Mouse (Mus musculus) CH12.LX (cell line): ENCODE results near the gene Nrgn. TPM values are rescaled to one million over a fixed set of nuclear protein-coding genes. Genes with fewer than 3 reads are reported as not detected.

Experiments used
- DNase-seq: peaks from one replicate; pipeline ENCODE4 v3.0.0-alpha.2; 2013; ENCODE audit errors: extremely low read depth
- H3K27ac ChIP-seq: 2 replicates; pipeline ENCODE4 v1.5.1; 2012; ENCODE audit warnings: low read depth, mild to moderate bottlenecking, control low read depth, moderate library complexity; ENCODE audit not compliant: insufficient read depth
- H3K27me3 ChIP-seq: replicated peaks from 2 replicates; pipeline ENCODE3; 2012; ENCODE audit warnings: inconsistent platforms
- H3K36me3 ChIP-seq, 2 experiments: replicated peaks in 1 of 2; 2 replicates each; pipeline versions ENCODE3 to v1.6.1; 2012; ENCODE audit warnings: inconsistent platforms in 1 of 2, low read length in 1 of 2, mild to moderate bottlenecking in 1 of 2, mixed read lengths in 1 of 2, moderate library complexity in 1 of 2; ENCODE audit not compliant: control insufficient read depth in 1 of 2, insufficient read depth in 1 of 2
- H3K4me1 ChIP-seq, 2 experiments: 2 replicates each; pipeline ENCODE4 v1.6.1; 2012; ENCODE audit warnings: inconsistent platforms in 1 of 2, moderate library complexity in 1 of 2; ENCODE audit not compliant: insufficient read depth in 2 of 2, control insufficient read depth in 1 of 2
- H3K4me2 ChIP-seq: 2 replicates; pipeline ENCODE4 v1.6.1; 2012; ENCODE audit warnings: low read depth, mild to moderate bottlenecking, control low read depth; ENCODE audit not compliant: poor library complexity, insufficient read depth, severe bottlenecking
- H3K4me3 ChIP-seq, 3 experiments: fragments of 150-350 bp in 1 of 3; sonication (generic) in 1 of 3; replicated peaks in 1 of 3; 2 replicates each; pipeline versions ENCODE3 to v1.5.1; 2011 to 2012; ENCODE audit warnings: low read depth in 2 of 3, low read length in 2 of 3, mild to moderate bottlenecking in 2 of 3, moderate library complexity in 2 of 3, control low read depth in 1 of 3, improper control_type of control experiment in 1 of 3, inconsistent platforms in 1 of 3, mixed read lengths in 1 of 3; ENCODE audit not compliant: poor library complexity in 1 of 3
- H3K79me2 ChIP-seq: replicated peaks from 2 replicates; pipeline ENCODE4 v1.6.1; 2012; ENCODE audit warnings: mild to moderate bottlenecking, moderate library complexity; ENCODE audit not compliant: control insufficient read depth, poor library complexity, insufficient read depth, severe bottlenecking; ENCODE audit errors: extremely low read depth
- H3K9ac ChIP-seq: 2 replicates; pipeline ENCODE4 v1.6.1; 2012; ENCODE audit warnings: low read depth, mild to moderate bottlenecking, control low read depth, moderate library complexity; ENCODE audit not compliant: insufficient read depth
- H3K9me3 ChIP-seq: replicated peaks from 2 replicates; pipeline ENCODE3; 2012; ENCODE audit warnings: low read length, inconsistent platforms, mixed read lengths
- BHLHE40 ChIP-seq: IDR thresholded peaks from 2 replicates; pipeline ENCODE4 v1.6.1; 2011; ENCODE audit warnings: mild to moderate bottlenecking, low read depth, low read length, improper control_type of control experiment
- CHD2 ChIP-seq: IDR thresholded peaks from 2 replicates; pipeline ENCODE4 v1.6.1; 2011; ENCODE audit warnings: low read length, improper control_type of control experiment
- CTCF ChIP-seq, 2 experiments: IDR thresholded peaks in 1 of 2; conservative IDR thresholded peaks in 1 of 2; 2 replicates each; pipeline ENCODE4 v1.5.1; 2011 to 2012; ENCODE audit warnings: low read depth in 2 of 2, low read length in 2 of 2, improper control_type of control experiment in 1 of 2, inconsistent platforms in 1 of 2, mild to moderate bottlenecking in 1 of 2, moderate library complexity in 1 of 2
- E2F4 ChIP-seq: IDR thresholded peaks from 2 replicates; pipeline ENCODE4 v1.6.1; 2011; ENCODE audit warnings: low read depth, low read length, improper control_type of control experiment; ENCODE audit not compliant: insufficient replicate concordance
- ELF1 ChIP-seq: IDR thresholded peaks from 2 replicates; pipeline ENCODE4 v1.6.1; 2014; ENCODE audit warnings: low read depth, mild to moderate bottlenecking, inconsistent platforms, low read length, improper control_type of control experiment
- EP300 ChIP-seq: IDR thresholded peaks from 2 replicates; pipeline ENCODE4 v1.6.1; 2011; ENCODE audit warnings: low read length, improper control_type of control experiment
- ETS1 ChIP-seq: conservative IDR thresholded peaks from 2 replicates; pipeline ENCODE4 v1.6.1; 2012; ENCODE audit warnings: low read depth, mild to moderate bottlenecking, inconsistent platforms, low read length, improper control_type of control experiment, moderate library complexity
- GABPA ChIP-seq: IDR thresholded peaks from 2 replicates; pipeline ENCODE4 v1.6.1; 2012; ENCODE audit warnings: low read depth, low read length, improper control_type of control experiment, inconsistent platforms; ENCODE audit not compliant: insufficient replicate concordance
- MAFK ChIP-seq: IDR thresholded peaks from 2 replicates; pipeline ENCODE4 v1.6.1; 2011; ENCODE audit warnings: low read length, improper control_type of control experiment; ENCODE audit not compliant: insufficient replicate concordance
- NELFE ChIP-seq: IDR thresholded peaks from 2 replicates; pipeline ENCODE4 v1.6.1; 2011; ENCODE audit warnings: low read depth, low read length, improper control_type of control experiment
- PAX5 ChIP-seq: IDR thresholded peaks from 2 replicates; pipeline ENCODE4 v1.6.1; 2012; ENCODE audit warnings: low read length, inconsistent platforms, mixed read lengths
- RAD21 ChIP-seq: IDR thresholded peaks from 2 replicates; pipeline ENCODE4 v1.6.1; 2011; ENCODE audit warnings: low read depth, mild to moderate bottlenecking, low read length, improper control_type of control experiment, moderate library complexity
- RCOR1 ChIP-seq: conservative IDR thresholded peaks from 2 replicates; pipeline ENCODE4 v1.6.1; 2012; ENCODE audit warnings: low read depth, mild to moderate bottlenecking, inconsistent platforms, low read length, improper control_type of control experiment
- TBP ChIP-seq: conservative IDR thresholded peaks from 2 replicates; pipeline ENCODE4 v1.6.1; 2011; ENCODE audit warnings: low read depth, low read length, improper control_type of control experiment
- UBTF ChIP-seq: IDR thresholded peaks from 2 replicates; pipeline ENCODE4 v1.6.1; 2012; ENCODE audit warnings: low read depth, mild to moderate bottlenecking, inconsistent platforms, low read length, improper control_type of control experiment, moderate library complexity
- USF1 ChIP-seq: IDR thresholded peaks from 2 replicates; pipeline ENCODE4 v1.6.1; 2014; ENCODE audit warnings: low read depth, mild to moderate bottlenecking, inconsistent platforms, low read length, improper control_type of control experiment
- ZC3H11A ChIP-seq: IDR thresholded peaks from 2 replicates; pipeline ENCODE4 v1.6.1; 2012; ENCODE audit warnings: low read depth, mild to moderate bottlenecking, inconsistent platforms, low read length, improper control_type of control experiment
- ZKSCAN1 ChIP-seq: IDR thresholded peaks from 2 replicates; pipeline ENCODE4 v1.6.1; 2012; ENCODE audit warnings: low read depth, inconsistent platforms, low read length, improper control_type of control experiment, borderline replicate concordance
- dilution Hi-C: fragments of 300-500 bp; cut with MboI; formaldehyde crosslinking; loops from 2 replicates; pipeline ENCODE4 v1.14.3; 2020; ENCODE audit warnings: low sequenced_read_pairs; ENCODE audit not compliant: extremely low pct_unique_long_range_greater_than_20kb, extremely low pct_ligation_motif_present
- in situ Hi-C: fragments of 300-500 bp; cut with MboI; formaldehyde crosslinking; loops from 3 replicates; pipeline ENCODE4 v1.14.3; 2019; ENCODE audit warnings: low sequenced_read_pairs, low pct_ligation_motif_present, low pct_unique_long_range_greater_than_20kb, mixed read lengths
- polyA plus RNA-seq: library from polyadenylated mRNA; unstranded; fragments of >175 nt; gene quantifications from 2 replicates; pipeline ENCODE4 v1.2.1, GENCODE M21; 2012; ENCODE audit warnings: low read depth; ENCODE audit not compliant: insufficient read length
- total RNA-seq, 2 experiments: library from RNA; depleted of rRNA; stranded (reverse); fragments of 300-350 nt in 1 of 2; fragments of >200 nt in 1 of 2; gene quantifications; 2 replicates each; pipeline ENCODE4 v1.2.3; 2012 to 2014

Gene Nrgn
- total and polyA plus RNA-seq, 3 experiments, result 0.42 to 4.1 TPM; not detected in 1

- in situ Hi-C loops (no loop called here), dilution Hi-C loops (no loop called here)
Measured at GRCm38 (mm10) chr9:37598637-37599036, 45.9 kb upstream of the Nrgn start.

DNA sequence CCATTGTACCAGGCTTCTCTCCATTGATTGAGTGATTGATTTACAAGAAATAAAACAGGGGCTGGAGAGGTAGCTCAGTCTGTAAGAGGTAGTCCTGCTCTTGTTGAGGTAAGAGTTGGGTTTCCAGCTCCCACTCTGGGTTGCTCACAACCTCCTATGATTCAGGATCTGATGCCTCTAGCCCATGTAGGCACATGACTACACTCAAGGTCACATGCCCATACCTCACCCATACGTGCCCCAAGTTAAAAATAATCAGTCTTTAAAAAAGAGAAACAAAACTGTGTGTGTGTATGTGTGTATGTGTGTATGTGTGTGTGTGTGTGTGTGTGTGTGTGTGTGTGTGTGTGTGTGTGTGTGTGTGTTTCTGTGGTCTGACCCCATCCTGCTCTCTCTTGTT, 42.9 kb upstream of the Nrgn start:
- dilution Hi-C loops (no loop called here), in situ Hi-C loops (no loop called here)
- H3K27me3 ChIP-seq, result peaks cover 2% of the 10 kb centered on the region

More at GRCm38 (mm10) chr9:37598637-37599036, 45.9 kb upstream of the Nrgn start:
- no peaks in the 10 kb centered on the region for H3K79me2 ChIP-seq
- H3K4me1 ChIP-seq, result peaks cover under 1 to 10% of the 10 kb centered on the region in 2 experiments; a peak in 1 of 4 replicates
- TF ChIP-seq CTCF (conservative IDR thresholded peaks at IDR 0.05 in 1 of 2, IDR thresholded peaks at IDR 0.05 in 1 of 2; ENCODE audit: low read depth in 2 of 2, low read length in 2 of 2) (no peak), USF1 (no peak), EP300 (no peak), CHD2 (no peak), NELFE (no peak), RAD21 (no peak), ZKSCAN1 (no peak), ZC3H11A (no peak), MAFK (no peak), RCOR1 (no peak), E2F4 (no peak), PAX5 (no peak), ETS1 (no peak), TBP (no peak), ELF1 (no peak), UBTF (no peak)
- DNase-seq, result no peak
- H3K27ac ChIP-seq, result no peak overlapping the region
- H3K4me2 ChIP-seq, result no peak overlapping the region
- no peaks in the 10 kb centered on the region for H3K27me3 ChIP-seq
- no peaks in the 10 kb centered on the region for H3K9me3 ChIP-seq
- H3K4me3 ChIP-seq, result no peak overlapping the region
- H3K36me3 ChIP-seq, result no peaks in the 10 kb centered on the region
- H3K9ac ChIP-seq, result no peak overlapping the region

More for the DNA sequence above, 42.9 kb upstream of the Nrgn start:
- Histone ChIP-seq H3K4me3 (no peak overlapping the region), H3K27ac (no peak overlapping the region), H3K9me3 (peaks cover 3% of the 10 kb centered on the region), H3K79me2 (no peaks in the 10 kb centered on the region), H3K4me2 (no peak overlapping the region), H3K4me1 (peaks cover 2 to 10% of the 10 kb centered on the region in 2 experiments; a peak in 1 of 4 replicates), H3K9ac (no peak overlapping the region), H3K36me3 (no peaks in the 10 kb centered on the region)
- TF ChIP-seq BHLHE40 (0 out of 2 replicates have a peak, but pooled peaks have one; percentile 37), GABPA (no peak)
- no peak for DNase-seq
